Mouse (Mus musculus) embryonic facial prominence, embryonic 10.5 days (tissue): ENCODE data around the gene Supt16. TPM values are rescaled to one million over a fixed set of nuclear protein-coding genes. Genes with fewer than 3 reads are reported as not detected.

ENCODE experiments used
- DNase-seq: peaks from one replicate; pipeline ENCODE4 v3.0.0-alpha.2; 2017; ENCODE audit warnings: low spot score
- H3K27ac ChIP-seq: fragments of 300-500 bp; sonication (generic); replicated peaks from 2 replicates; pipeline ENCODE4 v1.5.1; 2016; ENCODE audit warnings: mild to moderate bottlenecking
- H3K27me3 ChIP-seq: fragments of 300-500 bp; sonication (generic); replicated peaks from 2 replicates; pipeline ENCODE4 v1.6.1; 2016; ENCODE audit warnings: low read depth, mild to moderate bottlenecking; ENCODE audit not compliant: poor library complexity, severe bottlenecking
- H3K36me3 ChIP-seq: fragments of 300-500 bp; sonication (generic); replicated peaks from 2 replicates; pipeline ENCODE4 v1.6.1; 2016; ENCODE audit warnings: mild to moderate bottlenecking, moderate library complexity
- H3K4me1 ChIP-seq: fragments of 300-500 bp; sonication (generic); 2 replicates; pipeline ENCODE4 v1.6.1; 2016
- H3K4me3 ChIP-seq: fragments of 300-500 bp; sonication (generic); 2 replicates; pipeline ENCODE4 v1.5.1; 2016; ENCODE audit warnings: mild to moderate bottlenecking, moderate library complexity
- H3K9me3 ChIP-seq: fragments of 300-500 bp; sonication (generic); 2 replicates; pipeline ENCODE4 v1.6.1; 2016; ENCODE audit warnings: mild to moderate bottlenecking
- WGBS: fragments of 180-500 bp; shearing (Covaris S2); methylation state at CpG from one replicate; pipeline ENCODE4 v1.1.7; 2016; 5-methylcytosine and 5-hydroxymethylcytosine counted together
- polyA plus RNA-seq: library from polyadenylated mRNA; unstranded; fragments of >200 nt; fragmentation: Nextera tagmentation; extraction: Ambion mirVana; gene quantifications from 2 replicates; pipeline ENCODE4 v1.2.1, GENCODE M21; 2016

The Supt16 gene
- polyA plus RNA-seq, 1 experiment from 2014 or later: 89.9 TPM

DNA sequence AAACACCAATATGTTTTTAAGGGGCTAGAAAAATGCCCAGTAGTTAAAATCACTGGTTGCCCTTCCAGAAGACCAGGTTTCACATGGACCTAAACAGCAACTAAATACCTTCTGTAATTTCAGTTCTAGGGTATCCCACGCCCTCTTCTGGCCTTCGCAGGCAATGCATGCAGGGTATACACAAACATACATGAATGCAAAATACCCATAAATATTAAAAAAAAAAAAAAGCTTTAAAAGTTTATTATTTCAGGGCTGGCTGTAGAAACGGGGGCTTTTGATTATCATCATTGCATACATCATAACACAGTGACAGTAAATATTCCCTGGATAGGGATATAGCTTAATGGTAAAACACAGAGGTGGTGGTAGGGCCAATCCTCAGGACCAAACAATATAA lies 1.5 kb downstream of the Supt16 start:
- H3K9me3 ChIP-seq: no peaks in the 10 kb centered on the region
- peak overlapping the region; percentile 98 for H3K4me3 ChIP-seq
- no peak overlapping the region for H3K27ac ChIP-seq
- WGBS: 11% methylated on average over 3 of the region's 3 CpGs
- H3K4me1 ChIP-seq: peaks cover 20% of the 10 kb centered on the region
- peaks cover 59% of the 10 kb centered on the region for H3K36me3 ChIP-seq
- no peaks in the 10 kb centered on the region for H3K27me3 ChIP-seq
- DNase-seq: peak; percentile 70

DNA sequence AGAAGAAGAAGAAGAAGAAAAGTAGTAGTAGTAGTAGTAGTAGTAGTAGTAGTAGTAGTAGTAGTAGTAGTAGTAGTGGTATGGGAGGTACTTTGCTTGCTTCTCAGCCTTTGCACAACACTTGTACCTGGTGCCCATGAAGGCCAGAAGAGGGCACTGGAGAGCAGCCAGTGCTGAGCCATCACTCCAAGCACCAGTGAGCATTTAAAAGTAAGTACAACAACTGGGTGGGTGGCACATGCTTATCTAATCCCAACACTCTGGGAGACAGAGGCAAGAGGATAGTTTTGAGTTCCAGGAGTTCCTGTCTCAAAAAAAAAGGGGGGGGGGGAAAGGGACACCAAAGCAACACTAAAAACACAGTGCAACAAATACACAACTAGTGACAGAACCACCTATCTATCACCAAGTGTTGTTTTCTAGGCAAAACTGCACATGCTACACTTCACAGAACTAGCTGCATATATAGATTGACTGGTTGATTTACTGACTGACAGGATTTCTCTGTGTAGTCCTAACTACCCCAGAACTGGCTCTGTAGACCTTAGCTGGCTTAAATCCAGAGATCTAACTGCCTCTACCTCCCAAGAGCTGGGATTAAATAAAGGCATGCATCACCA lies 6.4 kb downstream of the Supt16 start:
- peak; percentile 42 for DNase-seq

DNA sequence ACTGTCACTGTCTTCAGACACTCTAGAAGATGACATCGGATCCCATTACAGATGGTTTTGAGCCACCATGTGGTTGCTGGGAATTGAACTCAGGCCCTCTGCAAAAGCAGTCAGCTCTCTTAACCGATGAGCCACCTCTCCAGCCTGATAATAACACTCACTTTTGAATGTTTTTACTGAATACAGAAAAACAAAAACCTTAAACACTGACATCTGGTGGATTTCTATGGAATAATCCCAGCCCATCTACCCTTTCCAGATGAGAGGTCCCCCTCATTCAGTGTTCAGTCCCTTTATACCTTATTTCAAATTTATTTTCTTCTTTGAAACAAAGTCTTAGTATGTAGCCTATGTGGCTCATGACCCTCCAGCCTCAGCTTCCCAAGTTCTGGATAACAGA lies 7.7 kb downstream of the Supt16 start:
- Histone ChIP-seq H3K9me3 (no peaks in the 10 kb centered on the region), H3K4me3 (no peak overlapping the region), H3K27ac (no peak overlapping the region), H3K36me3 (peaks cover 62% of the 10 kb centered on the region), H3K4me1 (peaks cover 4% of the 10 kb centered on the region; the same call in 1 of the 2 replicates), H3K27me3 (no peaks in the 10 kb centered on the region)
- WGBS: 91% methylated on average over 2 of the region's 2 CpGs
- DNase-seq: no peak

More for the DNA sequence above, 6.4 kb downstream of the Supt16 start:
- Histone ChIP-seq H3K9me3 (no peaks in the 10 kb centered on the region), H3K4me3 (no peak overlapping the region), H3K4me1 (peaks cover 9% of the 10 kb centered on the region), H3K36me3 (peaks cover 60% of the 10 kb centered on the region), H3K27me3 (no peaks in the 10 kb centered on the region), H3K27ac (no peak overlapping the region)

DNA sequence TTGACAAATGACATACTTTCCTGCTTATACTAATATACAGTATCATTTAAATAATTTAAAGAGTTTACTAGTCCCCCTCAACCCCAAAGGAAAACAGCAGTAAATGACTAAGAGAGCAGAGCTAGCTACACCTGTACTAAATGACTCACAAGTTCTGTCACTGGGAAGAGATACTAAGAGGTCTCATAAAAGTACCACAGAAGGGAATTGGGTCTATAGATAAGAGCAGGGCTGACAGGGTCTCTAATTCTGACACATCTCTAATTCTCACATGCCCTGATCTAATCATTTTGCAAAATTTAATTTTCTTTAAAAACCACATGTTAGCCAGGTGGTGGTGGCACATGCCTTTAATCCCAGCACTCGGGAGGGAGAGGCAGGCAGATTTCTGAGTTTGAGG lies 8.4 kb downstream of the Supt16 start:
- H3K9me3 ChIP-seq: no peaks in the 10 kb centered on the region
- WGBS: 89% methylated on average over 1 of the region's 1 CpGs
- no peak overlapping the region for H3K27ac ChIP-seq
- H3K4me3 ChIP-seq: no peak overlapping the region
- no peak for DNase-seq
- H3K36me3 ChIP-seq: peaks cover 64% of the 10 kb centered on the region
- peaks cover 5% of the 10 kb centered on the region; the same call in 1 of the 2 replicates for H3K4me1 ChIP-seq
- no peaks in the 10 kb centered on the region for H3K27me3 ChIP-seq

DNA sequence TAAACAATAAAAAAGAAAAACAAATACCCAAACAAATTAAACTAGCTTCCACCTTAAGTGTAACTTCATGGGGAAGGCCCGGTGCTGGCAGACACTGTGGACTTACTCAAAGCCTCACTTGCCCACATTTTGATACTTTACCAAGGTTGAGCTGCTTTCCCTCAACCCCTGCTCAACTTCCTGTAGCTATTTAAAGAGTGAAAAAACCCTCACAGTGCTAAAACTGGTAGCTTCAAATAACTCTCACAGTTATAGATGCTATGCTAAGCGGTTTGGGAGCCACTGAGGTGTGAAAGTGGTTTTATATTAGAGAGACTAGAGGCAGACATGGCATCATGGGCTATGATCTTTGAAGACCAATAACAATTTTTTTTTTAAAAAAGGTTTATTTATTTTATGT lies 30.6 kb downstream of the Supt16 start:
- no peaks in the 10 kb centered on the region for H3K9me3 ChIP-seq
- no peak for DNase-seq
- H3K36me3 ChIP-seq: peaks cover 96% of the 10 kb centered on the region
- H3K4me1 ChIP-seq: no peaks in the 10 kb centered on the region
- H3K27ac ChIP-seq: no peak overlapping the region
- no peaks in the 10 kb centered on the region for H3K27me3 ChIP-seq
- H3K4me3 ChIP-seq: no peak overlapping the region
- 98% methylated on average over 2 of the region's 2 CpGs for WGBS

DNA sequence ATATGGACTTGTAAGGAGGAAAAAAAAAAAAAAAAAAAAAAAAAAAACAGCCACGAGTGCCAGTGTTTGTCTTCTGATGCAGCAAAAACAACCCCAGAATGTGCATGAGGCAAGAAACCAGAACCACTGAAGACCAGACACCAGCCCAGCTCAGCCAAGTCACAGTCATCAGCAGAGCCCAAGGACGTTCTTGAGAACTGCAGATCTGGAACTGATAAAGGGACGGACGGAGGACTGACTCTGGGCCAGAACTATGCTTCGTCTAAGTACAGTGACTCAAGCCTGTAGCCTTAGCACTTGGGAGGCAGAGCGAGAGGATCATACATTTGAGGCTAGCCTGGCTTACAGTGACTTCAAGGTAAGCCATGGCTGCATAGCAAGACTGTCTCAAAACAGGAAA lies 36.3 kb downstream of the Supt16 start:
- Histone ChIP-seq H3K9me3 (no peaks in the 10 kb centered on the region), H3K4me1 (no peaks in the 10 kb centered on the region), H3K27ac (no peak overlapping the region), H3K27me3 (no peaks in the 10 kb centered on the region), H3K4me3 (no peak overlapping the region), H3K36me3 (peaks cover 83% of the 10 kb centered on the region)
- 89% methylated on average over 6 of the region's 6 CpGs for WGBS
- DNase-seq: no peak

DNA sequence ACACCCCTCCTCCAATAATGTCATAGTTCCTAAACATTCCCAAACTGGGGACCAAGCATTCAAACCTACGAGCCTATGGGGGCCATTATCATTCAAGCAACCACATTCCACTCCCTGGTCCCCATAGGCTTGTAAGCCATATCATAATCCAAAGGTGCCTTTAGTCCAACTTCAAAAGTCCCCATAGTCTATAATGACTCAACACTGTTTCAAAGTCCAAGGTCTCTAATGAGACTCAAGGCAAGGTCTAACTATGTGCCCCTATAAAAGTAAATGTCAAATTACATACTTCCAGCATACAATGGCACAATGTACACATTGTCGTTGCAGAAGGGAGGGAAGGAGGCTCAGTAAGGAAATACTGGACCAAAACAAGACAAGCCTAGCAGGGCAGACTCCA lies 42.2 kb downstream of the Supt16 start:
- no peak overlapping the region for H3K27ac ChIP-seq
- no peak overlapping the region for H3K4me3 ChIP-seq
- H3K4me1 ChIP-seq: no peaks in the 10 kb centered on the region
- no peak for DNase-seq
- no peaks in the 10 kb centered on the region for H3K9me3 ChIP-seq
- 92% methylated on average over 2 of the region's 2 CpGs for WGBS
- H3K27me3 ChIP-seq: no peaks in the 10 kb centered on the region
- H3K36me3 ChIP-seq: peaks cover 26% of the 10 kb centered on the region

DNA sequence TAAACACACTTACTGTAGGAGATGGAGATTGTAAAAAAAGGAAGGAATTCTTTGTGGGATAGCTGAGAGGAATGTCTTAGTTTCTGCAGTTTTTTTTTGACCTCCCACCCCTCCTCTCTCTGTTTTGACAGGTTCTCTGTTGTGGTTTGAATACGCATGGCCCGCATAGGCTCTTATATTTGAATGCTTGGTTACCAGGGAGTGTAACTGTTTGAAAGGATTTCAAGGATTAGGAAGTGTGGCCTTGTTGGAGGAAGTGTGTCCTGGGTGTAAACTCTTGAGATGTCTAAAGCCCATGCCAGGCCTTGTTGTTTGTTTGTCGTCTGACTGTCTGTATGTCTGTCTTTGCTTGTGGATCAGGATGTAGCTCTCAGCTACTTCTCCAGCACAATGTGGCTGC lies 44.6 kb downstream of the Supt16 start:
- H3K4me3 ChIP-seq: no peak overlapping the region
- H3K4me1 ChIP-seq: no peaks in the 10 kb centered on the region
- peaks cover 2% of the 10 kb centered on the region for H3K36me3 ChIP-seq
- WGBS: 62% methylated on average over 3 of the region's 3 CpGs
- no peaks in the 10 kb centered on the region for H3K27me3 ChIP-seq
- no peak overlapping the region for H3K27ac ChIP-seq
- no peaks in the 10 kb centered on the region for H3K9me3 ChIP-seq
- DNase-seq: no peak

DNA sequence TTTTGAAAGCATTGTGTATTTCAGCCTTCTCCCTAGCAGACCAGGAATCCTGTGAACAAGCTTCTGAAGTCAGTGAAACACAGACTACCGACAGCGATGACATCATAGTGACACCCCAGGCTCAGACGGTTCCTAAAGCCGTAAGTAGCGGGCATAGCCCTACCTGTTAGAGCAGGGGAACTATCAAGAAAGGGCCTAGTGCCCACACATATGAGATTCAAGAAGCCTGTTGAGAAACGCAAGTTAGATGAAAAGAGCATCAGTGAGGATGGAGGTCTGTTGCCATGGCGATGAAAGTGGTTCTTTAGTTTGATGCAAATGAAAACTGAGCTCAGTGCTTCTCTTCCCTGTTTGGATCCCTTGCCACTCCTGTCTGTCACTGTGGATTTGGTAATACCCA lies 45.0 kb downstream of the Supt16 start:
- H3K4me1 ChIP-seq: no peaks in the 10 kb centered on the region
- H3K27me3 ChIP-seq: no peaks in the 10 kb centered on the region
- no peak overlapping the region for H3K4me3 ChIP-seq
- no peak for DNase-seq
- H3K27ac ChIP-seq: no peak overlapping the region
- WGBS: 34% methylated on average over 7 of the region's 7 CpGs
- H3K9me3 ChIP-seq: no peaks in the 10 kb centered on the region
- no peaks in the 10 kb centered on the region for H3K36me3 ChIP-seq

DNA sequence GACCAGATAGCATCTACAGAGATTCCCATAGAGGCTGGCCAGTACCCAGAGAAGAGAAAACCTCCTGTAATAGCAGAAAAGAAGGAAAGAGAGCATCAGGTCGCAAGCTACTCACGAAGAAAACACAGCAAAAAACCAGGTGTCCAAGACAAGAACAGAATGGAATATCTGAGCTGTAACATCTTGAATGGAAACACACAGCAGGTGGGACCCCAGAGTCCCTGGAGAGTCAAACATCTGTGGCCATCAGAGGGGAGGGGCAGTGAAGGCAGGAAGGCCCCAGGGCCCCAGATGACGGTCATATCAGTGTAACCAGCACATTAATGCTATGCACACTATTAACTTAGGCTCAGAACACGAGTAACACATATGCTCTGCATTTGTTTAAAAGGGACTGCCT lies 47.3 kb downstream of the Supt16 start:
- WGBS: 63% methylated on average over 4 of the region's 4 CpGs
- no peak overlapping the region for H3K4me3 ChIP-seq
- no peak for DNase-seq
- H3K27ac ChIP-seq: no peak overlapping the region
- H3K36me3 ChIP-seq: no peaks in the 10 kb centered on the region
- no peaks in the 10 kb centered on the region for H3K9me3 ChIP-seq
- no peaks in the 10 kb centered on the region for H3K4me1 ChIP-seq
- no peaks in the 10 kb centered on the region for H3K27me3 ChIP-seq

DNA sequence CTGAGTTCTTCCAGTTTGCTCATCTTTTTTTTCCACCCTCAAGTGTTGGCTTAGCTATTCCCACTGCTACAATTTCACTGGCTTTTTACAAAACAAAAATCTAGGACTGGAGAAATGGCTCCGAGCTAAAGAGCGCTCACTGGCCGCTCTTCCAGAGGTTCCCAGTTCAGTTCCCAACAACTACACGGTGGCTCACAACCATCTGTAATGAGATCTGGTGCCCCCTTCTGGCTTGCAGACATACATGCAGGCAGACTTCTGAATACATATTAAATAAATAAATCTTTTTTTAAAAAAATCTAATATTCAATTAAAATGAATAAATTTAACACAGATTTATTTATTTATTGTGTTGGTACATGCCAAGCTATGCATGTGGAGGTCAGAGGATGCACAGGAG lies 50.7 kb downstream of the Supt16 start:
- Histone ChIP-seq H3K4me3 (no peak overlapping the region), H3K27me3 (no peaks in the 10 kb centered on the region), H3K27ac (no peak overlapping the region), H3K9me3 (no peaks in the 10 kb centered on the region), H3K4me1 (0 out of 2 replicates have a peak, but pooled peaks cover 1% of the 10 kb centered on the region), H3K36me3 (no peaks in the 10 kb centered on the region)
- WGBS: 53% methylated on average over 4 of the region's 4 CpGs
- DNase-seq: peak; percentile 33

DNA sequence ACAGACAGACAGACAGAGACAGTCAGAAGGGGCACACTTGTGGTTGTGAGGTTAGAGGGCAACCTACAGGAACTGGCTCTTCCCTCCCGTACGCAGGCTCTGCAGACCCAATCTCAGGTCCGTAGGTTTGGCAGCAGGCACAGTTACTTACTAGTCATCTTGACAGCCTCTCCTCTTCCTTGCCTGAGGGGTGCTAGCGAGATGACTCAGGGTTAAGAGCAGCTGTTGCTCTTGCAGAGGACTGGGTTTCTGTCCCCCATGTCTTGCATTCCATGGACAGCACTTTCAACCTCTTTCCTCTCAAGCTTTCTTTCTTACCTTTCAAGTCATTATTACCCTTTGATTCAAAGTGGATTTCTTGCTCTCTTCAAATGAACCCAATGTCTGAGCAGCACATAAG lies 53.1 kb downstream of the Supt16 start:
- H3K4me3 ChIP-seq: no peak overlapping the region
- DNase-seq: no peak
- no peaks in the 10 kb centered on the region for H3K9me3 ChIP-seq
- H3K4me1 ChIP-seq: peaks cover 11% of the 10 kb centered on the region; the same call in 1 of the 2 replicates
- 80% methylated on average over 4 of the region's 4 CpGs for WGBS
- no peaks in the 10 kb centered on the region for H3K27me3 ChIP-seq
- no peak overlapping the region for H3K27ac ChIP-seq
- no peaks in the 10 kb centered on the region for H3K36me3 ChIP-seq

DNA sequence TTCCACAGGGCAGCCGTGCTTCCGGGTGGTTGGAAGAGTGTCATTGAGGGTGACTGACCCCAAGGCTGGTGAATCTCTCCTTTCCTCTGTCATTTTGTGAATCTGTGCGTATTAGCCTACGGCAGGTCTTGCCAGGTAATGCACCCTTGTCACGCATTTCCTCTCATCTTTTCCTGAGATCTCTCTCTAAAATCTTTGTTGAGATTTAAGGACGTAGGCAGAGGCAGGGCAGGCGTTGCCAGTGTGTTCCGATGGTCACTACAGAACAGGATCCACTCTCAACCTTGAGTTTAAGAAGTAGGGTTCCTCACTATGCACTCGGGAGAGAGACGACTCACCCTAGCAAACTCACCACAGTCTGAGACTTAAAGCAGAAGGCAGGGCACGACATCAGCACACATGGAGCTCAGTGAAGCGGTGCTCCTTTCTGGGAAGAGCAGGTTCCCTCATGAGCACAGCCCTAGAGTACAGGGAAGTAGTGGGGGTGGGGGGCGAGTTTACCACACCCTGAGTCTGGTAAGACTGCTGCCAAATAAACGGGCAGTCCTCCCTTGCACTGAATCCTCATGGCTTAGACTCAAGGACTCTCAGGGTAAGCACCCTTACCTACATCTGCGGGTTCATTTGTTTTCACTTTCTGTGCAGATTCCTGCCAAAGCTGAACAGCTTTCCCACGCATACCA lies 55.6 kb downstream of the Supt16 start:
- Histone ChIP-seq H3K27me3 (no peaks in the 10 kb centered on the region), H3K9me3 (no peaks in the 10 kb centered on the region), H3K4me1 (peaks cover 11% of the 10 kb centered on the region; the same call in 1 of the 2 replicates), H3K36me3 (no peaks in the 10 kb centered on the region), H3K4me3 (no peak overlapping the region), H3K27ac (no peak overlapping the region)
- 78% methylated on average over 16 of the region's 16 CpGs for WGBS
- no peak for DNase-seq
